Mouse (Mus musculus): ENCODE data around the gene Aprt. TPM values are rescaled to one million over a fixed set of nuclear protein-coding genes. Genes with fewer than 3 reads are reported as not detected.

The Aprt gene
- polyA plus RNA-seq, 1 experiment from 2014 or later, result 370 TPM

Small RNA genes lying within 50 kb of the gene (microRNA-seq; reads per million reads assigned to microRNA genes)
- not detected for gene Mir6396

Other genes starting within 250 kb of the Aprt start
- not detected in 2 replicates for gene Trhr2, start 216.2 kb downstream of the Aprt start, polyA plus RNA-seq (2014; fragmentation: Nextera tagmentation; extraction: Ambion mirVana)
- gene Zc3h18, start 200.3 kb downstream of the Aprt start, polyA plus RNA-seq (2014; fragmentation: Nextera tagmentation; extraction: Ambion mirVana), result 35.7 and 43.8 TPM in 2 replicates
- not detected in 2 replicates for gene Il17c, start 154.9 kb downstream of the Aprt start, polyA plus RNA-seq (2014; fragmentation: Nextera tagmentation; extraction: Ambion mirVana)
- 186 and 216 TPM in 2 replicates for gene Cyba, start 144.0 kb downstream of the Aprt start, polyA plus RNA-seq (2014; fragmentation: Nextera tagmentation; extraction: Ambion mirVana)
- 23.2 and 36.1 TPM in 2 replicates for gene Mvd, start 133.5 kb downstream of the Aprt start, polyA plus RNA-seq (2014; fragmentation: Nextera tagmentation; extraction: Ambion mirVana)
- 0.23 and 0.51 TPM in 2 replicates for gene Snai3, start 116.2 kb downstream of the Aprt start, polyA plus RNA-seq (2014; fragmentation: Nextera tagmentation; extraction: Ambion mirVana)
- 33.5 and 35.3 TPM in 2 replicates for gene Rnf166, start 100.8 kb downstream of the Aprt start, polyA plus RNA-seq (2014; fragmentation: Nextera tagmentation; extraction: Ambion mirVana)
- 50.4 and 51.6 TPM in 2 replicates for gene Ctu2, start 100.8 kb downstream of the Aprt start, polyA plus RNA-seq (2014; fragmentation: Nextera tagmentation; extraction: Ambion mirVana)
- 16.5 and 17.9 TPM in 2 replicates for gene Piezo1, start 25.6 kb downstream of the Aprt start, polyA plus RNA-seq (2014; fragmentation: Nextera tagmentation; extraction: Ambion mirVana)
- gene Cdt1, start 8.9 kb downstream of the Aprt start, polyA plus RNA-seq (2014; fragmentation: Nextera tagmentation; extraction: Ambion mirVana), result 42.7 and 48.5 TPM in 2 replicates
- gene Galns, start 34.6 kb upstream of the Aprt start, polyA plus RNA-seq (2014; fragmentation: Nextera tagmentation; extraction: Ambion mirVana), result 10.6 and 14.7 TPM in 2 replicates
- 59.8 and 74.9 TPM in 2 replicates for gene Trappc2l, start 34.7 kb upstream of the Aprt start, polyA plus RNA-seq (2014; fragmentation: Nextera tagmentation; extraction: Ambion mirVana)
- gene Pabpn1l, start 45.8 kb upstream of the Aprt start, polyA plus RNA-seq (2014; fragmentation: Nextera tagmentation; extraction: Ambion mirVana), result not detected in 2 replicates
- gene Cbfa2t3, start 122.2 kb upstream of the Aprt start, polyA plus RNA-seq (2014; fragmentation: Nextera tagmentation; extraction: Ambion mirVana), result 3.6 and 3.7 TPM in 2 replicates
- 16.1 and 20.2 TPM in 2 replicates for gene Acsf3, start 198.6 kb upstream of the Aprt start, polyA plus RNA-seq (2014; fragmentation: Nextera tagmentation; extraction: Ambion mirVana)